Mouse (Mus musculus) gastrocnemius, postnatal 25 days (tissue): ENCODE results near the gene Gm10392. TPM values are rescaled to one million over a fixed set of nuclear protein-coding genes. Genes with fewer than 3 reads are reported as not detected.

Experiments used
- DNase-seq: peaks from one replicate; pipeline ENCODE4 v3.0.0; 2022
- total RNA-seq, 2 experiments: library from RNA; stranded (reverse); gene quantifications; 1 replicate in 1 of 2; 2 replicates in 1 of 2; pipeline ENCODE4 v1.2.3; 2021

The Gm10392 gene
- total RNA-seq, 2 experiments from 2014 or later, result not detected

DNA sequence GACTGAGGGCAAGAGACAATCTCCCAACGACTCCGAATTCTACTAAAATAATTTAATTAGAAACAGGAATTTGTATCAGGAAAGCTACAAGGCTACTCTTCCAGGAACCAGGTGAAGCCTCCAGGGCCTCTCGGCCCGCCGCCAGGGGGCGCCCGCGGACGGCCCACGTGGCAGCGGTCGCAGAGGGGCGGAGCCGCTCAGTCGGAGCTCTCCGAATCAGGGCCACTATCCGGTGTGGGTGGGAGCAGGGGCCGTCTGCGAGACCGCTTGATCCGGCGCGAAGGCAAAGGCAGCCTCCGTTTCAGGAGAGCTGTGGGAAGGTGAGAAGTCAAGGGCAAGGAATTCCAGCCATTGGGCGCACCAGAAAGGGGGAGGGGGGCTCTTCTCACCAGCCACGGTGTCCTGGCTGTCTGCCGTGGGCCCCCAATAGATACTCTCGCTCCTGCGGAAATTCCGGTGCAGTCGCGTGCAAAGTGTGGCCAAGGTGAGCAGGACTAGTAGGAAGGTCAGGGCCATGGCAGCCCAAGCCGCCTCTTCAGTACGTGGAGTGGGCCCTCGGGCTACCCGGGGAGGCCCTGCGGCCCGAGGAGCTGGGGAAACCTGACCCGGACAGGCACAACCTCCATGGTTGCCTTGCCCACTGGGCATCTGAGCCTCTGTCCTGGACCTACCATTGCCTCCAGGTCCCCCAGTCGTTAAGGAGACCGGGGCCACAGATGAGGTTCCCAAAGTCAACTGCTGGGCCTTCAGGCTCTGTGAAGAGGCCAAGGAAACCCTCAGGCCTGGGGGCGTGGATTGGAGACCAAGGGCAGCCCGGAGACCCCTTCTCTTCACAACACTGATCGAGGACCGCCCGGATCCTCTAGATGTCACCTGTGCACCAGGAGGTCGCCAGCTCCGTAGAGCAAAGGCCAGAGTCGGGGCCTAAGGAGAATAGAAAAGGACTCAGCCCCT, 10.7 kb downstream of the Gm10392 start:
- DNase-seq, result peak; percentile 77

GRCm38 (mm10) chr11:77507426-77507825, 11.6 kb downstream of the Gm10392 start:
- peak; percentile 9 for DNase-seq

- no peak for DNase-seq
Measured at GRCm38 (mm10) chr11:77506941-77507340, 12.1 kb downstream of the Gm10392 start.

DNA sequence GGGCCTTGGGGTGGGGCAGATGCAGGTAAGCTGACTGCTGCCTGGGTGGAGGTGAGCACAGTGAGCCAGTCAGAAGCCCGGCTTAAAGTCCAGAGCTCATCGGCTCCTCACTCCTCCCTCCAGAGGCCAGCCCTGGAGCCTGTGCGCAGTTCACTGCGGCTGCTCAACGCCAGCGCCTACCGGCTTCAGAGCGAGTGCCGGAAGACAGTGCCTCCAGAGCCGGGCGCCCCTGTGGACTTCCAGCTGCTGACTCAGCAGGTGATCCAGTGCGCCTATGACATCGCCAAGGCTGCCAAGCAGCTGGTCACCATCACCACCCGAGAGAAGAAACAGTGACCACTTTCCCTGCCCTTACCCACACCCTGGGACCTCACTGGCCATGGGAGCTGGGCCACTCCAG, 12.7 kb downstream of the Gm10392 start:
- peak; percentile 16 for DNase-seq

- no peak for DNase-seq
Measured at GRCm38 (mm10) chr11:77505291-77505980, 13.6 kb downstream of the Gm10392 start.

GRCm38 (mm10) chr11:77504377-77504776, 14.6 kb downstream of the Gm10392 start:
- DNase-seq, result no peak

- DNase-seq, result peak; percentile 76
Measured at GRCm38 (mm10) chr11:77503511-77503910, 15.5 kb downstream of the Gm10392 start.

DNA sequence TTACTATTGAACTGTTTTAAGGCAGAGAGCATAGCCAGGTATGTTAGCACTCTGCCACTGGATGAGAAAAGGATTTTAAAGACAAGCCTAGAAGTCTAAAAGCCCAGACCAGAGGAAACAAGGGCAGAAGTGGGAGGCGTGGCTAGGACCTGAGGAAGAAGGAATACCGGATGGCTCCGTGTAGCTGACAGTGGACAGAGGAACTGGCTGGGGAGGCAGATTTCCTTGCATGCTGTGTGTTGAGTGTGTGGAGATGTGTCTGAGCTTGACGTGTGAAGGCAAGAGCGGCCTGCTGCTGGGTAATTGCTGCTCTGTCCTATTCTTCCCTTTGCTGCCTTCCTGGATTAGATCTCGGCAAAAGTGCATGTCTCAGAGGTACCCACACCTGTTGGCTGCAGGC, 16.5 kb downstream of the Gm10392 start:
- DNase-seq, result no peak

- DNase-seq, result no peak
Measured at GRCm38 (mm10) chr11:77501971-77502370, 17.0 kb downstream of the Gm10392 start.

GRCm38 (mm10) chr11:77501392-77501791, 17.6 kb downstream of the Gm10392 start:
- peak; percentile 69 for DNase-seq

DNA sequence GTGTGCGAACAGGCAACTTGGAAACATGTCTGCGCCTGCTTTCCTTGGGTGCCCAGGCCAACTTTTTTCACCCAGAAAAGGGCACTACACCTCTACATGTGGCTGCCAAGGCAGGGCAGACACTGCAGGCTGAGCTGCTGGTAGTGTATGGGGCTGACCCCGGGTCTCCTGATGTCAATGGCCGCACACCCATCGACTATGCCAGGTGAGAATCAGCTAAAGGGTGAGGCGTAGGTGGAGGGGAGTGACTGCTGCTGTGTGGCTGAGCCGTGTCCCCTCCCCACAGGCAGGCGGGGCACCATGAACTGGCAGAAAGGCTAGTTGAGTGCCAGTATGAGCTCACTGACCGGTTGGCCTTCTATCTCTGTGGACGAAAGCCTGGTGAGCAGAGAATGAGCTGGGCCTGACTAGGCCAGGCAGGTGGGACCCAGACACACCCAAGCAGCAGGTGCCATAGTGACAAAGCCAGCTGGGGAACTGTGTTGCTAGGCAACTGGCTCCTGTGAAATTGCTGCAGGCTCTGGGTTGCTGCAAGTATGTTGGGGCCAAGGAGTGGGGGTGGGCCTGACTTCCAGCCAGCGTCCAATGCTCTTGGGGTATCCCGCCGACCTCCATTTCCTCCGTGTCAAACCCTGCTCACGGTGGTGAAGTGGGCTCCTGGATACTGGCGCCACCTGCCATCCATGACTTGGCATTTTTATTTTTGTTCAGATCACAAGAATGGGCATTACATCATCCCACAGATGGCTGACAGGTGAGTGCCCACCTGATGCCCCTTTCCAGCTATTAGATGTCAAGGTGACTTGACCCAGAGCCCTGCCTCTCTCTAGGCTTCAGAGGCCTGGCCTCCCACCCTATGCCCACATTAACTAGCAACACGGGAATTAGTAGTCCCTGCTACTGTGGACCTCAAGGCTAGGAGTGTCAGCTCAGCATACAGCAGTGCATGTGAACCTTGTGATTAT, 18.4 kb downstream of the Gm10392 start:
- no peak for DNase-seq

DNA sequence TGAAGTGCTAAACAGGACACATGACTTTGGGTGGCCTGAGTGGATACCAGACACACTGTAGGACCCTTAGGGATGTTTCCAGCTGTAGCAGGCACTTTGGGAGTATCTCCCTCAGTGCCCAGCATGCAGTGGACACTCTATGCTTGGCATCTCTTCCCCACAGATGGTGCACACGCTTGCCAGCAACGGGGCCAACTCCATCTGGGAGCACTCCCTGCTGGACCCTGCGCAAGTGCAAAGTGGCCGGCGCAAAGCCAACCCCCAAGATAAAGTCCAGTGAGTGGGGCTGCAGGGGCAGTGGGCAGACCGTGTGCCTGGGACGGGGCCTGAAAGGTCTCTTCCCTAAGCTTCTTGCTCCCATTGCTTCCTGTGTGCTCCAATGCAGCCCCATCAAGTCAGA, 19.6 kb downstream of the Gm10392 start:
- peak; percentile 25 for DNase-seq

DNA sequence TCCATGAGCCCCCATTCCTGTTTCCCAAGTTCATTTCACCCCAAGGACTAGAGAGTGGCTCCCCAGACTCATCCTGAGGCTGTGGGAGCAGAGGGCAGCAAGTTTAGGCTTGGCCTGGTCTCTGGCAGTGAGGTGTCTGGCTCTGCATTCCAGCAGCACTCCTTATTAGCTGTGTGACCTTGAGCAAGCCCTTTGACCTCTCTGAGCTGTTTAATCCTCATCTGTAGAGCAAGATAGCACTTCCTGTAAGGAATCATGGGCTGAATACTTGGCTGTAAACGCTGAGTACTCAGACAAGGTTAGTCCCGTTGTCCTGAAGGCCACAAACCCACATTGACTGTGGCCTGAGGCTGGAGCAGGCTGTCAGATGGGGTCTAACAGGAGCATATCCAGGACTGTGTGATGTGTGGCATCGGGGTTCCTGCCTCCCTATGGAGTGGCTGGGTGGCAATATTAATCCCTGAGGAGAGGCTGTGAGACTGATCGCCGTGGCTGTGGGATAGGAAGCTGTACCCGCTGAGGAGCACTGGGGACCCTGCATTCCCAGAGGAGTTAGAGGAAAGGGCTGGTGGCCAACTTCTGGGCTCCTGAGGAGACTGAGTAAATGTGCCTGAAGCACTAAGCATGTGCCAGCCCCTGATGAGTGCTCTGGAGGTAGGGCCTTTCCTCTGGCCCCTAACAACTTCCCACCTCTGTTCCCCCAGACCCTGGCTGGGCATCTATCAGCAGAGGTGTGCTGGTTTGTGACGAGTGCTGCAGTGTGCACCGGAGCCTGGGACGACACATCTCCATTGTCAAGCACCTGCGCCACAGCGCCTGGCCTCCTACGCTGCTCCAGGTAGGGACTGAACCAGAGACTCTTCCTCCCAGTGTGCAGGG, 20.5 kb downstream of the Gm10392 start:
- DNase-seq, result no peak

GRCm38 (mm10) chr11:77497851-77498250, 21.1 kb downstream of the Gm10392 start:
- peak; percentile 30 for DNase-seq

GRCm38 (mm10) chr11:77497341-77497756, 21.6 kb downstream of the Gm10392 start:
- peak; percentile 76 for DNase-seq

- no peak for DNase-seq
Measured at GRCm38 (mm10) chr11:77495507-77495906, 23.5 kb downstream of the Gm10392 start.

DNA sequence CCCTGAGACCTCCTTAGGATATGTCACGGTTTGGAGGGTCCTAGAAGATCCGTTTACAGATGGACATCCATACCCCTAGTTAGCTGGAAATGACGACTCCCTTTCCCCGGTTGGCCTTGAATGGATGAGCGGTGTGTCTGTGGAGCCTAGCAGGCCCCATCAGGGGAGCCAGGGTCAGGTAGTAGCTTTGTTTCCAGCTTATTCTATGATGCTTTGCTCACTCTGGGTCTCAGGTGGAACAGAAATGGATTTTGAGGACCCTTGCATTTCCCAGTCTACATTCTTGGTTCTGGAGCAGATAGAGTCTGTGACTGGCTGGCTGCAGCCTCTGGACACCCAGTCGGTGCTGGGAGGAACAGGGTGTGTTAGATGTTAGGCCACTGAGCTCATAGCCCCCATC, 24.2 kb downstream of the Gm10392 start:
- no peak for DNase-seq

GRCm38 (mm10) chr11:77494344-77494676, 24.7 kb downstream of the Gm10392 start:
- DNase-seq, result no peak

- peak; percentile 60 for DNase-seq
Measured at GRCm38 (mm10) chr11:77493512-77494343, 25.3 kb downstream of the Gm10392 start, which contains the start of gene Git1. Gene Git1 (plus strand): TSS chr11:77493562.

- DNase-seq, result peak; percentile 97
Measured at GRCm38 (mm10) chr11:77492911-77493332, 26.1 kb downstream of the Gm10392 start.
